Mouse (Mus musculus): ENCODE measurements around the gene Lpcat1.
A peak's percentile ranks its signal among the peaks of the same experiment; 100 is the strongest.

The Lpcat1 gene

GRCm38 (mm10) chr13:73446943-73447342 is 20.1 kb upstream of the Lpcat1 start:
- DNase-seq (ENCODE audit: low spot score) = no peak

GRCm38 (mm10) chr13:73447478-73447877 is 19.5 kb upstream of the Lpcat1 start:
- no peak for DNase-seq (ENCODE audit: low spot score)

GRCm38 (mm10) chr13:73448201-73448600 is 18.8 kb upstream of the Lpcat1 start:
- no peak for DNase-seq (ENCODE audit: low spot score)

GRCm38 (mm10) chr13:73448723-73449122 is 18.3 kb upstream of the Lpcat1 start:
- no peak for DNase-seq (ENCODE audit: low spot score)

- no peak for DNase-seq (ENCODE audit: low spot score)
Observed at GRCm38 (mm10) chr13:73453503-73454217, 13.3 kb upstream of the Lpcat1 start.

GRCm38 (mm10) chr13:73455328-73455727 is 11.7 kb upstream of the Lpcat1 start:
- DNase-seq (ENCODE audit: low spot score) = no peak

GRCm38 (mm10) chr13:73457301-73457700 is 9.7 kb upstream of the Lpcat1 start:
- DNase-seq (ENCODE audit: low spot score) = no peak

GRCm38 (mm10) chr13:73457741-73458140 is 9.3 kb upstream of the Lpcat1 start:
- DNase-seq (ENCODE audit: low spot score) = no peak

GRCm38 (mm10) chr13:73458719-73459118 is 8.3 kb upstream of the Lpcat1 start:
- no peak for DNase-seq (ENCODE audit: low spot score)

GRCm38 (mm10) chr13:73459189-73459850 is 7.7 kb upstream of the Lpcat1 start:
- DNase-seq (ENCODE audit: low spot score) = no peak

- DNase-seq (ENCODE audit: low spot score) = no peak
Observed at GRCm38 (mm10) chr13:73461551-73461950, 5.4 kb upstream of the Lpcat1 start.

GRCm38 (mm10) chr13:73465156-73465555 is 1.8 kb upstream of the Lpcat1 start:
- DNase-seq (ENCODE audit: low spot score) = no peak

GRCm38 (mm10) chr13:73466411-73466810 is 586 bp upstream of the Lpcat1 start:
- no peak for DNase-seq (ENCODE audit: low spot score)

- no peak for DNase-seq (ENCODE audit: low spot score)
Observed at GRCm38 (mm10) chr13:73467421-73468237, 632 bp downstream of the Lpcat1 start.

GRCm38 (mm10) chr13:73468834-73469233 is 1.8 kb downstream of the Lpcat1 start:
- no peak for DNase-seq (ENCODE audit: low spot score)

GRCm38 (mm10) chr13:73469257-73469967 is 2.4 kb downstream of the Lpcat1 start:
- DNase-seq (ENCODE audit: low spot score) = no peak

GRCm38 (mm10) chr13:73472481-73472880 is 5.5 kb downstream of the Lpcat1 start:
- DNase-seq (ENCODE audit: low spot score) = no peak

GRCm38 (mm10) chr13:73473746-73474145 is 6.7 kb downstream of the Lpcat1 start:
- DNase-seq (ENCODE audit: low spot score) = no peak

GRCm38 (mm10) chr13:73474163-73474562 is 7.2 kb downstream of the Lpcat1 start:
- DNase-seq (ENCODE audit: low spot score) = no peak

GRCm38 (mm10) chr13:73475058-73475980 is 8.3 kb downstream of the Lpcat1 start:
- peak; percentile 90 for DNase-seq (ENCODE audit: low spot score)

- no peak for DNase-seq (ENCODE audit: low spot score)
Observed at GRCm38 (mm10) chr13:73476259-73476658, 9.3 kb downstream of the Lpcat1 start.

All from c-Kit-positive CD71-positive TER-119-positive erythroid progenitor cells, embryonic 14.5 days (primary cell).